Mouse (Mus musculus) small intestine, adult 2 months (tissue): ENCODE results near the gene Timeless. TPM values are rescaled to one million over a fixed set of nuclear protein-coding genes. Genes with fewer than 3 reads are reported as not detected.

Experiments used
- H3K27ac ChIP-seq: fragments of 200-500 bp; 2 replicates; pipeline ENCODE4 v1.5.1; 2012; ENCODE audit warnings: low read depth, low read length, control low read depth, inconsistent platforms; ENCODE audit not compliant: insufficient read depth
- H3K27me3 ChIP-seq: fragments of 200-500 bp; 2 replicates; pipeline ENCODE4 v1.6.1; 2012; ENCODE audit warnings: mild to moderate bottlenecking, moderate library complexity, low read length, inconsistent platforms; ENCODE audit not compliant: control insufficient read depth, insufficient read depth
- H3K36me3 ChIP-seq: fragments of 200-500 bp; 2 replicates; pipeline ENCODE4 v1.6.1; 2012; ENCODE audit warnings: mild to moderate bottlenecking, low read length, control low read depth, inconsistent platforms; ENCODE audit not compliant: control insufficient read depth, insufficient read depth
- H3K4me1 ChIP-seq: fragments of 200-500 bp; 2 replicates; pipeline ENCODE4 v1.6.1; 2012; ENCODE audit warnings: low read length, inconsistent platforms, mixed read lengths; ENCODE audit not compliant: control insufficient read depth, insufficient read depth, insufficient read length
- H3K4me3 ChIP-seq: fragments of 200-500 bp; 2 replicates; pipeline ENCODE4 v1.5.1; 2012; ENCODE audit warnings: low read depth, mild to moderate bottlenecking, control low read depth, inconsistent platforms, low read length, moderate library complexity
- CTCF ChIP-seq: fragments of 200-500 bp; IDR thresholded peaks from 2 replicates; pipeline ENCODE4 v1.5.1; 2012; ENCODE audit warnings: low read depth, mild to moderate bottlenecking, control low read depth, inconsistent platforms, low read length, moderate library complexity, mixed read lengths; ENCODE audit not compliant: insufficient replicate concordance, insufficient read length; ENCODE audit errors: extremely low read depth
- POLR2A ChIP-seq: fragments of 200-500 bp; IDR thresholded peaks from 2 replicates; pipeline ENCODE4 v1.6.1; 2012; ENCODE audit warnings: low read depth, mild to moderate bottlenecking, control low read depth, inconsistent platforms, low read length, moderate library complexity
- WGBS: fragments of 180-500 bp; shearing (Covaris S2); methylation state at CpG from one replicate; pipeline ENCODE4 v1.1.7; 2018; 5-methylcytosine and 5-hydroxymethylcytosine counted together
- polyA plus RNA-seq: library from polyadenylated mRNA; depleted of rRNA; stranded (reverse); fragments of >200 nt; gene quantifications from 2 replicates; pipeline ENCODE4 v1.2.3, GENCODE M21; 2012

Gene Timeless
- polyA plus RNA-seq, 1 experiment: 2.0 TPM

DNA sequence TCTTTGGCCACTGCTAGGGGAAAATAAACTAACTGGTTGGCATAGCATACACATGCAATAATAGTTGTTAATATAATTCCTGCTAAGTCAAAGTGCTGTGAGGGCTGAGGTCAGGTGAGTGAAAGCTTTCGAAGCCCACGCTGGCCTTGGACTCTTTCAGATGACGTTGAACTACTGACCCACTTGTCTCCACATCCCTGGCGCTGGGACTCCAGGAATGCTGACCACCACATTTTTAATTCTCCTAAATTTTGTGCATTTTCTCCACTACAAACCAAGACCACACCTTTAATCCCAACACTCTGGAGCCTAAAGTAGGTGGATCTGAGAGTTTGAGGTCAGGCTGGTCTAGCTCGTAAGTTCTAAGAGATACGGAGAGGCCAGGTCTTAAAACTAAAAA is 38.8 kb upstream of the Timeless start:
- 0 out of 2 replicates have a peak, but pooled peaks cover 7% of the 10 kb centered on the region for H3K27me3 ChIP-seq
- H3K27ac ChIP-seq: no peak overlapping the region
- H3K36me3 ChIP-seq: no peaks in the 10 kb centered on the region
- TF ChIP-seq CTCF (no peak), POLR2A (no peak)
- WGBS: 93% methylated on average over 6 of the region's 6 CpGs
- H3K4me1 ChIP-seq: 0 out of 2 replicates have a peak, but pooled peaks cover 6% of the 10 kb centered on the region
- H3K4me3 ChIP-seq: no peak overlapping the region

DNA sequence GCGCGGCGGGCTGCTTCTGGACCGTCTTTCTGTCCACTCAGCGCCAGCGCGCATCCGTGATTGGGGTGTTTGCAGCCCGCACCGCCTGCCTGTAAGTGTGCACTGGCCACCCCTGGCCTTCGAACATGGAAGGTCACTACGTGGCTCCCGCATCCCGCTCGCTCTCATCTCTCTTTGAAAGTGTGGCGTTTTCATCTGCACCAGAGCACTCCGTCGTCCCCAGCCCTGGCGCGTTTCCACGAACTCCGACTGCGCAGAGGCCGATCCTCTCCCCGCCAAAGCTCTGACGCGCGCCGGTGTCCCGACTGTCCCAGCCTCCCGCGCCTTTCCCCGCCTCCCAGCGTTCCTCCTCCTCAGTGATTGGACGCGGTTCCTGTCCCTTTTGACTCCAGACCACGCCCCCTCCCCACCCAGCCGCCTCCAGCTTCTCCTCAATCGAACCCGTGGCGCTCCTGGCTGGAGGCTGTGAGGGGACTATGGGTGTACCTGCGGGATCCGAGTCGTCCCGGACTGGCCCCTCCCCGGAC is 37.8 kb upstream of the Timeless start, which contains the start of gene Gls2:
Gene Gls2, plus strand, starts transcription at position 434 of the 527 bp plus-strand sequence.
- H3K36me3 ChIP-seq: no peaks in the 10 kb centered on the region
- H3K27ac ChIP-seq: 0 out of 2 replicates have a peak within 1 kb of the TSS, but pooled peaks have one; percentile 18
- H3K27me3 ChIP-seq: 0 out of 2 replicates have a peak, but pooled peaks cover 7% of the 10 kb centered on the region
- WGBS: under 1% methylated on average over 46 of the region's 46 CpGs
- no peak for TF ChIP-seq CTCF
- peak; percentile 26; the same call in 1 of the 2 replicates for TF ChIP-seq POLR2A
- H3K4me3 ChIP-seq: peak within 1 kb of the TSS; percentile 68
- 0 out of 2 replicates have a peak, but pooled peaks cover 6% of the 10 kb centered on the region for H3K4me1 ChIP-seq

DNA sequence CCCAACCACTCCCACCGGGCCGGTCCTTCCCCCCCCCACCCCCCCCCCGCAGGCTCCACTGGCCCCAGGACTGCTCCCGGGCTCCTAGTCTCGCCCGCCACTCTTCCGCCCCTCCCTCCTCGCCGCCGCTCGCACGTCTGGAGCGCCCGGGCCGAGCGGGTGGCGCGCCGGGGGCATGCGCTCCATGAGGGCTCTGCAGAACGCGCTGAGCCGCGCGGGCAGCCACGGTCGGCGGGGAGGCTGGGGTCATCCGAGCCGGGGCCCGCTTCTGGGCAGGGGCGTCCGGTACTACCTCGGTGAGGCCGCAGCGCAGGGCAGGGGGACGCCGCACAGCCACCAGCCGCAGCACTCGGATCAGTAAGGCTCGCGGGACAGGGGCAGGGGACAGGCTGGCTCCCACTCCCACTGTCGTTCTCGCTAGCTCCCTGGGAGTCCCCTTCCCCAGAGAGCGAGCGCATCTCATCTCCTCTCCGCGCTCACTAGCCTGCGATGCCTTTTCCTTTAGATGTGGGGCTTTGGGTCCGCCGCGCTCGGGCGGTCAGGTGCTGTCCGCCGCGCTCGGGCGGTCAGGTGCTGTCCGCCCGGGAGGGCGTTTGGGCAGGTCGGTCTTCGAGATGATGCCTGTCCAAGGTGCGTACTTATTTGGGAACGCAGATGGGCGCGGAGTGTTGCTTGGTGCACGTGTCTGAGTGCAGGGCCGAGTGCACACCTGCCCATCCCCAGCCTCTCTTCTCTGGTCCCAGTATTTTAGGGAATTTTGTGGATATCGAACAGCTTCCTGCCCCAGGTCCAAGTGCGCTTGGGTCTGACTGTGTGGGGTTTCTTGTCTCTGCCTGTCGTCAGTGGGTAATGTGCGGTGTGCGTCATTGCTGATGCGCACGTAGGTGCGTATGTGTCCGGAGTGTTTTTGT is 37.1 kb upstream of the Timeless start:
- Histone ChIP-seq H3K27me3 (0 out of 2 replicates have a peak, but pooled peaks cover 7% of the 10 kb centered on the region), H3K36me3 (no peaks in the 10 kb centered on the region), H3K4me3 (peak overlapping the region; percentile 68), H3K4me1 (0 out of 2 replicates have a peak, but pooled peaks cover 6% of the 10 kb centered on the region), H3K27ac (no peak overlapping the region)
- TF ChIP-seq POLR2A (no peak), CTCF (no peak)
- 2% methylated on average over 76 of the region's 79 CpGs for WGBS

DNA sequence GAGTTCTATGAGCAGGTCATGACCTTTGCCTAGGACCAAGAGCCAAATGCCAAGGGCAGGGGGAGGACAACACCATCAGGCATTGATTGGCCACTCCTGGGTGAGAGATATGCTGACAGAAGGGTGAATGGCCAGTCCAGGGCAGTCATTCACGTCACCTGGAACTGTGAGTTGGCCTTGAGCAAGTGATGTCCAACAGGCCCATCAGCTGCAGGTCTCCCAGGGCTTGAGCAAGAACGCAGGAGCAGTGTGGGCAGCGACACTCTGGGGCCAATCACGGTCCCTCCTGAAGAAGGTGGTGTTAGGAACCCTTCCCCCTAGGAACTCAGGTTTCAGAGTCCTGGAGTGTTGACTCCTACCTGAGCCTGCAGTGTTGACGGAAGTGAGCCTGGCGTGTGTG is 30.0 kb upstream of the Timeless start:
- H3K4me3 ChIP-seq: no peak overlapping the region
- no peaks in the 10 kb centered on the region for H3K4me1 ChIP-seq
- no peaks in the 10 kb centered on the region for H3K36me3 ChIP-seq
- WGBS: 86% methylated on average over 6 of the region's 6 CpGs
- TF ChIP-seq CTCF (no peak), POLR2A (no peak)
- H3K27ac ChIP-seq: no peak overlapping the region
- H3K27me3 ChIP-seq: no peaks in the 10 kb centered on the region

DNA sequence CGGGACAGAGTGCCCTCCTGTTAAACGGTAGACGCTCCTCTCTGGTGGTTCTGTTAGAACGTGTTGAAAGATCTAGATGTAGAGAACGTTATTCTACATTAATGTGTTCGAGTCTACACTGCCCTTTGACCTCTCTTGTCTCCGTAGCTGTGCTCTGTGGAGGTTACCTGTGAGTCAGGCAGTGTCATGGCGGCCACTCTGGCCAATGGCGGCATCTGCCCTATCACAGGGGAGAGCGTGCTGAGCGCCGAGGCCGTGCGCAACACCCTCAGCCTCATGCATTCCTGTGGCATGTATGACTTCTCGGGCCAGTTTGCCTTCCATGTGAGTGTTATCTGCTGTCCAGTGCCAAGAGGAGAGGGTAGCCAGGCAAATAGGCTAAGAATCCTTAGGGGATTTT is 26.9 kb upstream of the Timeless start:
- WGBS: 75% methylated on average over 15 of the region's 15 CpGs
- Histone ChIP-seq H3K27ac (no peak overlapping the region), H3K4me1 (no peaks in the 10 kb centered on the region), H3K27me3 (no peaks in the 10 kb centered on the region), H3K4me3 (no peak overlapping the region), H3K36me3 (peaks cover 2% of the 10 kb centered on the region; the same call in 1 of the 2 replicates)
- TF ChIP-seq CTCF: no peak
- TF ChIP-seq POLR2A: no peak

DNA sequence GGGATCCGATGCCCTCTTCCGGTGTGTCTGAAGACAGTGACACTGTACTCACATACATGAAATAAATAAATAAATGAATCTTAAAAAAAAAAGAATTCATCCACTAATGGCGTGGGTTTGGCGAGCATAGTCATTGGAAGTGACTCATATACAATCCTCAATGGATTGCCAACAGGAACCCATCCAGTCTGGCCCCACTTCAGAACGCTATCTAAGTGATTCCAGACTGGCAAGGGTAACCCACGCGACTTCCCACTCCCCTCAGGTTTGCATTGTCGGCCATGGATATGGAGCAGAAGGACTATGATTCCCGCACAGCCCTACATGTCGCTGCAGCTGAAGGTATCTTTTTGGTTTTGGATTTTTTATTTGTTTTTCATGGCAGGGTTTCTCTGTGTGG is 23.5 kb upstream of the Timeless start:
- Histone ChIP-seq H3K27ac (no peak overlapping the region), H3K4me1 (peaks cover 3% of the 10 kb centered on the region; the same call in 1 of the 2 replicates), H3K27me3 (no peaks in the 10 kb centered on the region), H3K4me3 (no peak overlapping the region), H3K36me3 (peaks cover 2% of the 10 kb centered on the region; the same call in 1 of the 2 replicates)
- TF ChIP-seq POLR2A: no peak
- TF ChIP-seq CTCF: no peak
- 91% methylated on average over 10 of the region's 10 CpGs for WGBS
